Comparison of ENCODE assay signal across 14 mouse cellular contexts in genomic region chr8:80853622-80854021, GRCm38 (mm10). TPM values are rescaled to one million over a fixed set of nuclear protein-coding genes. Genes with fewer than 3 reads are reported as not detected.
DNase-seq lines count a peak whose midpoint lies in the region; ATAC-seq and TF ChIP-seq lines count a peak whose summit lies in the region.
"Had no signal": no experiment of that assay in that cellular context is flagged by ENCODE, and none has a peak within 500 bp of the region (broad histone marks: within the 10 kb centered on the region; RNA-seq: fewer than 3 reads in every experiment).

No protein-coding gene starts in this region.

- H3K27ac ChIP-seq in kidney, embryonic 16.5 days (ENCODE audit: low read length), result peak overlapping the region; percentile 72
- no peak overlapping the region for H3K27ac ChIP-seq in MEL (ENCODE audit: control insufficient read depth, low read depth, low read length)
- peak overlapping the region; percentile 79 for H3K27ac ChIP-seq in limb, embryonic 15.5 days
- no peak overlapping the region for H3K27ac ChIP-seq in liver, postnatal 0 days (ENCODE audit: low read depth)
- H3K27ac ChIP-seq: midbrain, embryonic 12.5 days had no signal

- TF ChIP-seq CTCF in MEL (IDR thresholded peaks at IDR 0.05 in 2 of 3, conservative IDR thresholded peaks at IDR 0.05 in 1 of 3; ENCODE audit: control insufficient read depth in 1 of 3, insufficient read depth in 1 of 3, low read depth in 2 of 3, low read length in 3 of 3, poor library complexity in 1 of 3, severe bottlenecking in 1 of 3), result no peak
- TF ChIP-seq CTCF in liver, postnatal 0 days (IDR thresholded peaks at IDR 0.05; ENCODE audit: low read depth), result no peak

- H3K4me1 ChIP-seq in kidney, embryonic 16.5 days (ENCODE audit: insufficient read depth, low read length), result peaks cover 57% of the 10 kb centered on the region
- H3K4me1 ChIP-seq in MEL (ENCODE audit: control insufficient read depth in 1 of 2, insufficient read depth in 2 of 2, low read length in 2 of 2), result peaks cover 7 to 16% of the 10 kb centered on the region in 2 experiments
- peaks cover 69% of the 10 kb centered on the region for H3K4me1 ChIP-seq in limb, embryonic 15.5 days
- peaks cover 14% of the 10 kb centered on the region for H3K4me1 ChIP-seq in liver, postnatal 0 days (ENCODE audit: insufficient read depth)

- TF ChIP-seq POLR2A in MEL (IDR thresholded peaks at IDR 0.05; ENCODE audit: control insufficient read depth in 1 of 2, insufficient read depth in 1 of 2, low read depth in 1 of 2, low read length in 2 of 2, poor library complexity in 1 of 2), result no peak

- peak; percentile 66 to 78 for DNase-seq in cerebellum, postnatal 14 days
- DNase-seq in cerebellum, adult 18-20 months, result no peak
- DNase-seq in kidney, adult 8-10 months, result no peak
- peak; percentile 85 for DNase-seq in MEL (ENCODE audit: low read depth, low spot score)
- no peak for DNase-seq in liver, postnatal 0 days
- DNase-seq in spleen, adult 18-20 months, result no peak
- DNase-seq: thymus, postnatal 14 days had no signal

- TF ChIP-seq EP300 in MEL (IDR thresholded peaks at IDR 0.05; ENCODE audit: low read depth in 1 of 2, low read length in 2 of 2), result peak; percentile 60 to 76
- TF ChIP-seq EP300 in liver, postnatal 0 days (IDR thresholded peaks at IDR 0.05; ENCODE audit: low read depth), result no peak

- 46% methylated on average over 13 of the region's 13 CpGs for WGBS in kidney, embryonic 16.5 days
- 40% methylated on average over 13 of the region's 13 CpGs for WGBS in limb, embryonic 15.5 days
- WGBS in liver, postnatal 0 days (ENCODE audit: insufficient replicate concordance), result 66% methylated on average over 13 of the region's 13 CpGs

- no peak overlapping the region for H3K4me3 ChIP-seq in kidney, embryonic 16.5 days (ENCODE audit: low read length)
- no peak overlapping the region for H3K4me3 ChIP-seq in MEL (ENCODE audit: control insufficient read depth in 1 of 2, insufficient read depth in 1 of 2, low read depth in 2 of 2, low read length in 2 of 2)
- H3K4me3 ChIP-seq in limb, embryonic 15.5 days, result no peak overlapping the region
- H3K4me3 ChIP-seq in liver, postnatal 0 days (ENCODE audit: low read depth, low read length), result no peak overlapping the region
- H3K4me3 ChIP-seq: embryonic facial prominence, embryonic 12.5 days; layer of hippocampus, adult 2 months; midbrain, embryonic 12.5 days had no signal

- no peak overlapping the region for H3K9ac ChIP-seq in kidney, embryonic 16.5 days (replicated peaks; ENCODE audit: low read length)
- H3K9ac ChIP-seq in MEL (ENCODE audit: control insufficient read depth, low read depth, low read length, poor library complexity, severe bottlenecking), result no peak overlapping the region
- H3K9ac ChIP-seq in limb, embryonic 15.5 days, result no peak overlapping the region
- H3K9ac ChIP-seq in liver, postnatal 0 days (replicated peaks), result no peak overlapping the region
- H3K9ac ChIP-seq: embryonic facial prominence, embryonic 12.5 days; midbrain, embryonic 12.5 days had no signal

- no peak for ATAC-seq in kidney, embryonic 16.5 days (ENCODE audit: low FRiP score, low TSS enrichment)
- no peak for ATAC-seq in limb, embryonic 15.5 days (ENCODE audit: insufficient number of reproducible peaks, low FRiP score, low TSS enrichment, low read depth)
- ATAC-seq in liver, postnatal 0 days, result no peak
- ATAC-seq: forebrain, embryonic 16.5 days had no signal

- peak overlapping the region; percentile 20 for H3K4me2 ChIP-seq in kidney, embryonic 16.5 days (replicated peaks; ENCODE audit: low read depth, low read length)
- H3K4me2 ChIP-seq in limb, embryonic 15.5 days, result peak overlapping the region; percentile 17; the same call in 1 of the 2 replicates
- H3K4me2 ChIP-seq in liver, postnatal 0 days (ENCODE audit: low read depth, low read length), result no peak overlapping the region
- H3K4me2 ChIP-seq: liver, embryonic 11.5 days; midbrain, embryonic 12.5 days had no signal

- TF ChIP-seq RAD21 in MEL (IDR thresholded peaks at IDR 0.05; ENCODE audit: low read depth, low read length), result no peak

- H3K79me2 ChIP-seq in MEL (ENCODE audit: control insufficient read depth, insufficient read depth, low read length, poor library complexity), result no peaks in the 10 kb centered on the region

- no peaks in the 10 kb centered on the region for H3K27me3 ChIP-seq in kidney, embryonic 16.5 days (ENCODE audit: insufficient read depth, low read length)
- no peaks in the 10 kb centered on the region for H3K27me3 ChIP-seq in MEL (ENCODE audit: control insufficient read depth in 1 of 2, insufficient read depth in 2 of 2, low read length in 2 of 2)
- no peaks in the 10 kb centered on the region for H3K27me3 ChIP-seq in limb, embryonic 15.5 days
- H3K27me3 ChIP-seq in liver, postnatal 0 days (ENCODE audit: insufficient read depth, low read length), result no peaks in the 10 kb centered on the region
- H3K27me3 ChIP-seq: embryonic facial prominence, embryonic 12.5 days; midbrain, embryonic 12.5 days had no signal

- no peaks in the 10 kb centered on the region for H3K9me3 ChIP-seq in kidney, embryonic 16.5 days (ENCODE audit: low read length)
- no peaks in the 10 kb centered on the region for H3K9me3 ChIP-seq in MEL (replicated peaks; ENCODE audit: insufficient read depth, low read length)
- no peaks in the 10 kb centered on the region for H3K9me3 ChIP-seq in limb, embryonic 15.5 days
- no peaks in the 10 kb centered on the region for H3K9me3 ChIP-seq in liver, postnatal 0 days (ENCODE audit: low read length)
- H3K9me3 ChIP-seq: embryonic facial prominence, embryonic 12.5 days; midbrain, embryonic 12.5 days had no signal

- no peaks in the 10 kb centered on the region for H3K36me3 ChIP-seq in kidney, embryonic 16.5 days (ENCODE audit: insufficient read depth, low read length)
- peaks cover 0 to 20% of the 10 kb centered on the region in 2 experiments; a peak in 2 of 4 replicates for H3K36me3 ChIP-seq in MEL (ENCODE audit: control insufficient read depth in 1 of 2, insufficient read depth in 2 of 2, low read length in 2 of 2)
- no peaks in the 10 kb centered on the region for H3K36me3 ChIP-seq in limb, embryonic 15.5 days
- H3K36me3 ChIP-seq in liver, postnatal 0 days (replicated peaks; ENCODE audit: insufficient read depth, low read length), result no peaks in the 10 kb centered on the region
- H3K36me3 ChIP-seq: embryonic facial prominence, embryonic 12.5 days; midbrain, embryonic 12.5 days had no signal

TF ChIP-seq in MEL, 35 proteins besides CTCF, POLR2A, EP300 and RAD21:
- TF ChIP-seq POLR2AphosphoS2 (IDR thresholded peaks at IDR 0.05; ENCODE audit: low read length), result no peak
- TF ChIP-seq KAT2A (conservative IDR thresholded peaks at IDR 0.05; ENCODE audit: low read depth, low read length), result no peak
- TF ChIP-seq UBTF (IDR thresholded peaks at IDR 0.05; ENCODE audit: borderline replicate concordance, insufficient read depth, low read depth, low read length), result no peak
- peak; percentile 59; the same call in 1 of the 2 replicates for TF ChIP-seq SIN3A (IDR thresholded peaks at IDR 0.05; ENCODE audit: low read length)
- no peak for TF ChIP-seq TBP (IDR thresholded peaks at IDR 0.05; ENCODE audit: low read depth, low read length)
- no peak for TF ChIP-seq CHD2 (IDR thresholded peaks at IDR 0.05; ENCODE audit: low read length)
- TF ChIP-seq MAZ (IDR thresholded peaks at IDR 0.05; ENCODE audit: low read depth, low read length), result no peak
- TF ChIP-seq USF2 (IDR thresholded peaks at IDR 0.05; ENCODE audit: borderline replicate concordance in 1 of 2, insufficient read depth in 1 of 2, low read depth in 1 of 2, low read length in 2 of 2), result no peak
- TF ChIP-seq ZNF384 (IDR thresholded peaks at IDR 0.05; ENCODE audit: low read depth, low read length), result no peak
- TF ChIP-seq TCF12 (IDR thresholded peaks at IDR 0.05; ENCODE audit: low read depth, low read length), result peak; percentile 40; the same call in 1 of the 2 replicates
- no peak for TF ChIP-seq MXI1 (IDR thresholded peaks at IDR 0.05; ENCODE audit: low read depth, low read length)
- TF ChIP-seq POLR2AphosphoS5 (IDR thresholded peaks at IDR 0.05; ENCODE audit: borderline replicate concordance, low read depth, low read length), result no peak
- TF ChIP-seq SMC3 (IDR thresholded peaks at IDR 0.05; ENCODE audit: low read depth, low read length), result 0 out of 2 replicates have a peak, but pooled peaks have one; percentile 6
- TF ChIP-seq E2F4 (IDR thresholded peaks at IDR 0.05; ENCODE audit: borderline replicate concordance, low read depth, low read length), result no peak
- TF ChIP-seq ETS1 (IDR thresholded peaks at IDR 0.05; ENCODE audit: low read depth, low read length), result peak; percentile 68
- TF ChIP-seq MEF2A (IDR thresholded peaks at IDR 0.05; ENCODE audit: extremely low read depth, insufficient replicate concordance, low read depth, low read length, poor library complexity, severe bottlenecking), result no peak
- no peak for TF ChIP-seq ZMIZ1 (IDR thresholded peaks at IDR 0.05; ENCODE audit: low read depth, low read length)
- TF ChIP-seq BHLHE40 (IDR thresholded peaks at IDR 0.05; ENCODE audit: borderline replicate concordance, low read depth, low read length), result peak; percentile 53; the same call in 1 of the 2 replicates
- peak; percentile 63 for TF ChIP-seq GATA1 (IDR thresholded peaks at IDR 0.05; ENCODE audit: low read depth, low read length)
- no peak for TF ChIP-seq ZC3H11A (IDR thresholded peaks at IDR 0.05; ENCODE audit: low read depth, low read length)
- TF ChIP-seq NRF1 (IDR thresholded peaks at IDR 0.05; ENCODE audit: insufficient read depth, low read depth, low read length, poor library complexity, severe bottlenecking), result no peak
- no peak for TF ChIP-seq ELF1 (IDR thresholded peaks at IDR 0.05; ENCODE audit: low read depth, low read length)
- TF ChIP-seq GABPA (IDR thresholded peaks at IDR 0.05; ENCODE audit: low read depth, low read length), result no peak
- TF ChIP-seq MAFK (IDR thresholded peaks at IDR 0.05; ENCODE audit: borderline replicate concordance, low read depth, low read length), result no peak; the same call in 1 of the 2 replicates
- TF ChIP-seq NELFE (IDR thresholded peaks at IDR 0.05; ENCODE audit: low read depth, low read length), result no peak
- no peak for TF ChIP-seq ZKSCAN1 (IDR thresholded peaks at IDR 0.05; ENCODE audit: low read depth, low read length)
- no peak for TF ChIP-seq HCFC1 (IDR thresholded peaks at IDR 0.05; ENCODE audit: low read depth, low read length)
- peak; percentile 90 for TF ChIP-seq RCOR1 (IDR thresholded peaks at IDR 0.05; ENCODE audit: low read depth, low read length)

RNA-seq across cellular contexts. Expression of gene Gab1, which starts 26.7 kb away (rescaled TPM):
- polyA plus RNA-seq in kidney, embryonic 16.5 days (2015; fragmentation: Nextera tagmentation; extraction: Ambion mirVana), result 14.7 and 15.6 TPM in 2 replicates
- total RNA-seq in MEL (2012; rRNA removed), result 3.8 and 4.0 TPM in 2 replicates
- polyA plus RNA-seq in MEL (2012; ENCODE audit: insufficient read depth in 1 of 2, insufficient read length in 2 of 2, low read depth in 1 of 2, low replicate concordance in 2 of 2, missing spikeins in 1 of 2), result 1 to 10 TPM in 1 of 2 experiments, not detected in 1; 8.1 TPM
- 24.9 and 25.6 TPM in 2 replicates for polyA plus RNA-seq in limb, embryonic 15.5 days (2015; fragmentation: Nextera tagmentation; extraction: Ambion mirVana)
- polyA plus RNA-seq in liver, postnatal 0 days (2015; fragmentation: Nextera tagmentation; extraction: Ambion mirVana), result 3.8 and 3.9 TPM in 2 replicates

Comparison
In these comparisons a context has a peak if more than half of its experiments do, and no peak if none do; other contexts are left out.
1. DNase-seq: peak in cerebellum, postnatal 14 days (2 of 2) and MEL (single experiment); none in cerebellum, adult 18-20 months (0 of 2), kidney, adult 8-10 months (0 of 2), liver, postnatal 0 days (single experiment) and spleen, adult 18-20 months (0 of 2).
2. H3K27ac ChIP-seq: peak in kidney, embryonic 16.5 days (single experiment) and limb, embryonic 15.5 days (single experiment); none in MEL (single experiment) and liver, postnatal 0 days (single experiment).